Mouse (Mus musculus) ovary, postnatal 14 days (tissue): ENCODE data around the gene Gm44790.
"Not testable (repeated sequence)": the region's sequence is repeated elsewhere in the genome, so short reads cannot be mapped to it uniquely, and the experiment has no call there.

ENCODE experiments used
- DNase-seq: peaks from one replicate; pipeline ENCODE4 v3.0.0; 2022; ENCODE audit warnings: low spot score

The Gm44790 gene

GRCm38 (mm10) chr6:86474646-86475181 is 48.3 kb downstream of the Gm44790 start:
- no peak for DNase-seq

- DNase-seq: no peak
These were observed 49.2 kb downstream of the Gm44790 start for GRCm38 (mm10) chr6:86475462-86476167.

DNA sequence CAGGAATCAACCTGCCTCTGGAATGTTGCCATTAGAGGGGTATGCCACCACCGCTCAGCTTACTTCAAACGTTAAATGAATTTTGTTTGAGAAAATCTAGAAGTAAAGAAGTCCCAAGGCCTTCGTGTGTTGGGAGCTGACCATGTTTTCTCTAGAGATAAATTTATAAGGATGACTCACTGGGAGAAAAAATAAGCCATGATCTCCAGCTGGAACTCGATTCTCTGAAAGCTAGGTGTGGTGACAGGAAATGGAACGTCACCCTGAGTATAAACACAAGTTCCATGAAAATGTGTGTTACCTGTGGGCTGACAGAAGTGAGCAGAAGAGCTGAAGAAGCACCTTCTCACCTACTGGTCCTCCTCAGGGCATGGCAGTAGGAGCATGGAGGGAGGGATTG is 50.5 kb downstream of the Gm44790 start:
- no peak for DNase-seq

- DNase-seq: no peak
These were observed 52.9 kb downstream of the Gm44790 start for GRCm38 (mm10) chr6:86479311-86479710.

GRCm38 (mm10) chr6:86479816-86480188 is 53.3 kb downstream of the Gm44790 start:
- no peak for DNase-seq

- DNase-seq: peak; percentile 52
These were observed 53.9 kb downstream of the Gm44790 start for GRCm38 (mm10) chr6:86480189-86480831.

GRCm38 (mm10) chr6:86481871-86482270 is 55.4 kb downstream of the Gm44790 start:
- no peak for DNase-seq

GRCm38 (mm10) chr6:86485943-86486640 is 59.6 kb downstream of the Gm44790 start:
- no peak for DNase-seq

- DNase-seq: peak; percentile 68
These were observed 61.1 kb downstream of the Gm44790 start for GRCm38 (mm10) chr6:86487358-86488148.

- no peak for DNase-seq
These were observed 61.7 kb downstream of the Gm44790 start for GRCm38 (mm10) chr6:86488149-86488485.

DNA sequence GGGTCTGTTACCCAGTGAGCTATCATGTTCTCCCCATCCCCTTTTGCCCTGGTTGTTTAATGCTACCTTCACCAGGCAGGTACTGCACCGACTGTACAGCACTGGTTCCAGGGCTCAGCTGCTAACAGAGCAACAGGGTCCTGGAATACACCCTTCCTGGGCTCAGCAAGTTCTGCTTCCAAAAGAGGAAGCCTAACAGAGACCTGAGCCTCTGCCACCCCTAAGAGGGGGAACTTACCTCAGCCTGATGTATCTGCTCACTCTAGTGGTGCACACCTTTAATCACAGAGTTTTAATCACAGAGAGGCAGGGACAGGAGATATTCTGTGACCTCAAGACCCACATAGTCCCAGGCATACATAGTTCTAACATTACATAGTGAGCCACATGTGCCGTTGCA is 63.5 kb downstream of the Gm44790 start:
- DNase-seq: no peak

GRCm38 (mm10) chr6:86490413-86490812 is 64.0 kb downstream of the Gm44790 start:
- not testable (repeated sequence) for DNase-seq

DNA sequence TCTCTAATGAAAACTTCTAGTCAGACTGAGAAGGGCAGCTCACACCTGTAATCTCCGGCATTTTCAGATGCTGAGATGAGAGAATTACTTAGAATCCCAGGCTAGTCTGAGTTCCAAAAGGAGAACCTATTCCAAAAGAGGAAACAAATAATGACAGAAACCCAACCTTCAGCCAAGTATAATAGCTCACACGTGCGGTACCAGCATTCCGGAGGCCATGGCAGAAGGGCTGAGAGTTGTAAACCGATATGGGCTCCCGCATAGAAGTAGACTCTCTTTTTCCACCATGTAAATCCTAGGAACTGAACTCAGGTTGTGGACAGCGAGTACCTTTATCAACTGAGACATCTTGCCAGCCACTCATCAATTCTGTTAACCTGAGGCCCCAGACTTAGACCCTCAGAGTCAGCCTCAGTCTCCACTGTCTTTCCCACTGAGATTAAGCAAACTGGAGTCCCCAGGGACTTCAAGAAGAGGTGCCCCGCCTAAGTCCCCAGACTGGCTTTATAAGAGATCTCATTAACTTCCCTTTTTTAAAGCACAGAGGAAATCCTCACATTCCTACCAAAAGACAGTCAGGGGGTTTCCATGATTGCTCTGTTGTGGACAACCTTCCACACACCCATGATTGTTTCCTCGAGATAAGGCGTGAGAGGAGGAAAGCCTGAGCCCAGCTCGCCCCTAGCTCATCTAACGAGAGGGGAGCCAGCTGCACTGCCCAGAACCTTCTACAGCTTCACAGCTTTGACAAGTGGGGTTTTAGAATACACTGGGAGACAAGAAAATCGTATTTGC is 67.2 kb downstream of the Gm44790 start:
- DNase-seq: no peak

GRCm38 (mm10) chr6:86494767-86495166 is 68.3 kb downstream of the Gm44790 start:
- no peak for DNase-seq
